In genomic region chr8:3225731-3226130, GRCm38 (mm10) we compare ENCODE assay signal across 21 mouse cellular contexts. TPM values are rescaled to one million over a fixed set of nuclear protein-coding genes. Genes with fewer than 3 reads are reported as not detected.
DNase-seq lines count a peak whose midpoint lies in the region; ATAC-seq and TF ChIP-seq lines count a peak whose summit lies in the region.
"Had no signal": no experiment of that assay in that cellular context is flagged by ENCODE, and none has a peak within 500 bp of the region (broad histone marks: within the 10 kb centered on the region; RNA-seq: fewer than 3 reads in every experiment).

No protein-coding gene starts in this region.

- H3K9me3 ChIP-seq in kidney, embryonic 15.5 days (replicated peaks): no peaks in the 10 kb centered on the region
- H3K9me3 ChIP-seq in lung, embryonic 15.5 days: no peaks in the 10 kb centered on the region
- H3K9me3 ChIP-seq in intestine, postnatal 0 days (ENCODE audit: control insufficient read depth): no peaks in the 10 kb centered on the region
- H3K9me3 ChIP-seq: embryonic facial prominence, embryonic 12.5 days; midbrain, embryonic 15.5 days; neural tube, embryonic 15.5 days had no signal

- H3K4me3 ChIP-seq in kidney, embryonic 15.5 days (replicated peaks): no peak overlapping the region
- H3K4me3 ChIP-seq in lung, embryonic 15.5 days: no peak overlapping the region
- H3K4me3 ChIP-seq in lung, adult 2 months (replicated peaks; ENCODE audit: extremely low read depth, low read depth, low read length): no peak overlapping the region
- no peak overlapping the region for H3K4me3 ChIP-seq in intestine, postnatal 0 days (ENCODE audit: low read depth, low read length)
- H3K4me3 ChIP-seq: embryonic facial prominence, embryonic 12.5 days; erythroblast, embryonic 14.5 days; left cerebral cortex, adult 2 months; midbrain, embryonic 15.5 days; myocyte; neural tube, embryonic 15.5 days had no signal

- 0 out of 2 replicates have a peak overlapping the region, but pooled peaks have one; percentile 18 for H3K27ac ChIP-seq in kidney, embryonic 15.5 days
- H3K27ac ChIP-seq in lung, embryonic 15.5 days: peak overlapping the region; percentile 92
- H3K27ac ChIP-seq in intestine, postnatal 0 days (ENCODE audit: low read depth, low read length): 0 out of 2 replicates have a peak overlapping the region, but pooled peaks have one; percentile 28
- H3K27ac ChIP-seq: embryonic facial prominence, embryonic 12.5 days; hindbrain, postnatal 0 days; left cerebral cortex, adult 2 months; midbrain, embryonic 15.5 days; neural tube, embryonic 15.5 days; stomach, postnatal 0 days had no signal

- no peak for ATAC-seq in kidney, embryonic 15.5 days (replicated peaks; ENCODE audit: low FRiP score)
- no peak for ATAC-seq in lung, embryonic 15.5 days (ENCODE audit: borderline replicate concordance, extremely low read depth, low FRiP score, low TSS enrichment)
- ATAC-seq in intestine, postnatal 0 days: no peak
- ATAC-seq: forebrain, embryonic 14.5 days; hindbrain, postnatal 0 days; midbrain, embryonic 15.5 days had no signal

- no peaks in the 10 kb centered on the region for H3K36me3 ChIP-seq in kidney, embryonic 15.5 days
- no peaks in the 10 kb centered on the region for H3K36me3 ChIP-seq in lung, embryonic 15.5 days
- no peaks in the 10 kb centered on the region for H3K36me3 ChIP-seq in intestine, postnatal 0 days (ENCODE audit: control insufficient read depth, insufficient read depth)
- H3K36me3 ChIP-seq: embryonic facial prominence, embryonic 12.5 days; midbrain, embryonic 15.5 days; neural tube, embryonic 15.5 days had no signal

- no peak for DNase-seq in kidney, adult 9 months
- DNase-seq in lung, adult 2 months: no peak
- peak; percentile 51 for DNase-seq in retina, postnatal 1 day
- DNase-seq in urinary bladder, adult 2 months (ENCODE audit: low spot score): no peak
- DNase-seq: cerebellum, adult 9-11 months; gastrocnemius, postnatal 25 days; left cerebral cortex, postnatal 4 days; right cerebral cortex, postnatal 4 days; thymus, postnatal 14 days had no signal

- no peak overlapping the region for H3K9ac ChIP-seq in kidney, embryonic 15.5 days
- no peak overlapping the region for H3K9ac ChIP-seq in lung, embryonic 15.5 days
- no peak overlapping the region for H3K9ac ChIP-seq in intestine, postnatal 0 days (ENCODE audit: low read depth, low read length)
- H3K9ac ChIP-seq: embryonic facial prominence, embryonic 12.5 days; midbrain, embryonic 15.5 days; neural tube, embryonic 15.5 days had no signal

- TF ChIP-seq POLR2A in lung, adult 2 months (IDR thresholded peaks at IDR 0.05; ENCODE audit: borderline replicate concordance, extremely low read depth, low read depth, low read length): no peak

- peaks cover 26% of the 10 kb centered on the region for H3K4me1 ChIP-seq in kidney, embryonic 15.5 days
- H3K4me1 ChIP-seq in lung, embryonic 15.5 days: peaks cover 40% of the 10 kb centered on the region
- peaks cover 21% of the 10 kb centered on the region for H3K4me1 ChIP-seq in lung, adult 2 months (ENCODE audit: control insufficient read depth, insufficient read depth, low read length)
- H3K4me1 ChIP-seq in intestine, postnatal 0 days (replicated peaks; ENCODE audit: control insufficient read depth, insufficient read depth, low read length): peaks cover 4% of the 10 kb centered on the region; the same call in 1 of the 2 replicates

- TF ChIP-seq CTCF in lung, adult 2 months (IDR thresholded peaks at IDR 0.05; ENCODE audit: insufficient read depth, low read length): no peak
- no peak for TF ChIP-seq CTCF in intestine, postnatal 0 days (IDR thresholded peaks at IDR 0.05; ENCODE audit: low read depth)

- no peak overlapping the region for H3K4me2 ChIP-seq in kidney, embryonic 15.5 days
- no peak overlapping the region for H3K4me2 ChIP-seq in lung, embryonic 15.5 days
- no peak overlapping the region for H3K4me2 ChIP-seq in intestine, postnatal 0 days (replicated peaks; ENCODE audit: low read depth)
- H3K4me2 ChIP-seq: embryonic facial prominence, embryonic 12.5 days; midbrain, embryonic 15.5 days; neural tube, embryonic 15.5 days had no signal

- WGBS in kidney, embryonic 15.5 days: 67% methylated on average over 1 of the region's 1 CpGs
- WGBS in lung, embryonic 15.5 days: 33% methylated on average over 1 of the region's 1 CpGs
- WGBS in lung, adult 2 months: 51% methylated on average over 1 of the region's 1 CpGs
- 78% methylated on average over 1 of the region's 1 CpGs for WGBS in intestine, postnatal 0 days

- no peaks in the 10 kb centered on the region for H3K27me3 ChIP-seq in kidney, embryonic 15.5 days
- H3K27me3 ChIP-seq in lung, embryonic 15.5 days: no peaks in the 10 kb centered on the region
- no peaks in the 10 kb centered on the region for H3K27me3 ChIP-seq in intestine, postnatal 0 days (replicated peaks; ENCODE audit: control insufficient read depth, insufficient read depth, low read length)
- H3K27me3 ChIP-seq: embryonic facial prominence, embryonic 12.5 days; midbrain, embryonic 15.5 days; neural tube, embryonic 15.5 days had no signal

RNA-seq across cellular contexts. Expression of gene Insr, which starts 53.7 kb away (rescaled TPM):
- polyA plus RNA-seq in kidney, embryonic 15.5 days (2015; fragmentation: Nextera tagmentation; extraction: Ambion mirVana): 35.5 and 36.5 TPM in 2 replicates
- 34.8 and 38.8 TPM in 2 replicates for polyA plus RNA-seq in lung, embryonic 15.5 days (2015; fragmentation: Nextera tagmentation; extraction: Ambion mirVana)
- 17.5 and 24.6 TPM in 2 replicates for polyA plus RNA-seq in lung, adult 2 months (2012; rRNA removed)
- polyA plus RNA-seq in intestine, postnatal 0 days (2015; fragmentation: Nextera tagmentation; extraction: Ambion mirVana): 20.7 and 21.3 TPM in 2 replicates
- polyA plus RNA-seq in urinary bladder, adult 2 months (2012; rRNA removed): 16.8 and 21.8 TPM in 2 replicates

Comparison
In these comparisons a context has a peak if more than half of its experiments do, and no peak if none do; other contexts are left out.
1. H3K27ac ChIP-seq: peak in every context shown above with its lines; median percentile 92 in lung, embryonic 15.5 days; 28 in intestine, postnatal 0 days; 18 in kidney, embryonic 15.5 days.